Mouse (Mus musculus): ENCODE data around the gene Xrcc6. TPM values are rescaled to one million over a fixed set of nuclear protein-coding genes. Genes with fewer than 3 reads are reported as not detected.
A peak's percentile ranks its signal among the peaks of the same experiment; 100 is the strongest.

Xrcc6 gene
- total and polyA plus RNA-seq, 2 experiments from 2014 or later, result 29.5 to 34.8 TPM

GRCm38 (mm10) chr15:82035904-82036689 is 48.5 kb downstream of the Xrcc6 start:
- TF ChIP-seq CTCF (IDR thresholded peaks at IDR 0.05; ENCODE audit: low read depth), result peak; percentile 52
- Histone ChIP-seq H3K9ac (no peak overlapping the region), H3K9me3 (ENCODE audit: low read length) (no peaks in the 10 kb centered on the region), H3K36me3 (ENCODE audit: insufficient read depth) (peaks cover 70% of the 10 kb centered on the region), H3K4me2 (ENCODE audit: low read depth) (no peak overlapping the region), H3K4me3 (ENCODE audit: low read depth, low read length) (no peak overlapping the region), H3K27me3 (ENCODE audit: insufficient read depth, low read length) (no peaks in the 10 kb centered on the region), H3K4me1 (ENCODE audit: insufficient read depth) (no peaks in the 10 kb centered on the region), H3K27ac (ENCODE audit: low read depth, low read length) (no peak overlapping the region)
- peak; percentile 53 for DNase-seq
- no peak for ATAC-seq
- 78% methylated on average over 12 of the region's 12 CpGs for WGBS

DNA sequence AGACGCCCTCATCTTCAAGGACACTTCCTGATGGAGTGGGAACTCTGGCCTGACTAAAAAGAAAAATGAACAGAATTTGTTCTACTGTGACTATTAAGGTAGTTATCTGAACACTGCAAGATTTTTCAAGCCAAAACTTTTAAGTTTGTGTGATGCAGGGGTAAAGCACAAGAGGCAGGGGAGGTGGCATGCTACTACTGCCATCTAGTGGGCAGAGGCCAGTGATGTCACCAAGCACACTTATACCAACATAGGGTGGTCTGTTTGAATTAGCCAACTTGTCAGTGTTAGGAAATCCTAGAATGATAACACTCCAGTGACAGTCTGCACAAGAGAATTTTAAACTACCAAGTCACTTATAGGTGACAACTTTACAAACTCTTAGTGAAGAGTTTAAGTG is 53.0 kb downstream of the Xrcc6 start:
- peak; percentile 86 for TF ChIP-seq CTCF (IDR thresholded peaks at IDR 0.05; ENCODE audit: low read depth)
- H3K27me3 ChIP-seq (ENCODE audit: insufficient read depth, low read length), result no peaks in the 10 kb centered on the region
- H3K4me2 ChIP-seq (ENCODE audit: low read depth), result no peak overlapping the region
- 100% methylated on average over 1 of the region's 1 CpGs for WGBS
- ATAC-seq, result peak; percentile 88
- H3K36me3 ChIP-seq (ENCODE audit: insufficient read depth), result peaks cover 55% of the 10 kb centered on the region
- peak; percentile 75 for DNase-seq
- no peaks in the 10 kb centered on the region for H3K9me3 ChIP-seq (ENCODE audit: low read length)
- H3K27ac ChIP-seq (ENCODE audit: low read depth, low read length), result no peak overlapping the region
- H3K9ac ChIP-seq, result no peak overlapping the region
- H3K4me1 ChIP-seq (ENCODE audit: insufficient read depth), result no peaks in the 10 kb centered on the region; the same call in 1 of the 2 replicates
- no peak overlapping the region for H3K4me3 ChIP-seq (ENCODE audit: low read depth, low read length)

DNA sequence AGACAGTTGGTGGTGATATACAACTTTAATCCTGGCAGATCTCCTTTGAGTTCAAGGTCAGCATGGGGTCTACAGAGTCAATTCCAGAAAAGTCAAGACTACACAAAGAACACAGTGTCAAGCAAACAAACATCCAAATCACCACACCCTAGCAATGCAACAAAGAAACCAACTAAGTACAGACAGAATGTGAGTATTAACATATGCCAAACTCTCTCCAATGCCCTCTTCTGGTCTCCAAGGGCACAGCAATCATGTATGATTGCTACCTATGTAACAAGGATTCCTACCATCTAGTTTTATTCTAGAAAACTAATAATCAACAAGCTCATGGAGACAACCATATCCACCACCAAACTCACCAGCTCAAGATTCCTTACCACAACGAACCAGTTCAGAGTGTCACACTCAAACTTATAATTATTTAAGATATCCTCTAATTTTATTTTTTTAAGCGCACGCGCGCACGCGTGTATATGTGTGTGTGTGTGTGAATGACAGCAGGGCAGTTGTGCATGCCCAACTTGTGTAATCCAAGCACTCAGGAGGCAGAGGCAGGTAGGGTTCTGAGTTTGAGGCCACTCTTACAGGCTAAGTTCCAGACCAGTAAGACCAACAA is 56.6 kb downstream of the Xrcc6 start:
- Histone ChIP-seq H3K36me3 (ENCODE audit: insufficient read depth) (peaks cover 26% of the 10 kb centered on the region), H3K27ac (ENCODE audit: low read depth, low read length) (no peak overlapping the region), H3K4me2 (ENCODE audit: low read depth) (no peak overlapping the region), H3K4me3 (ENCODE audit: low read depth, low read length) (no peak overlapping the region), H3K27me3 (ENCODE audit: insufficient read depth, low read length) (no peaks in the 10 kb centered on the region), H3K9me3 (ENCODE audit: low read length) (no peaks in the 10 kb centered on the region), H3K4me1 (ENCODE audit: insufficient read depth) (peaks cover 8% of the 10 kb centered on the region), H3K9ac (no peak overlapping the region)
- peak; percentile 58 for TF ChIP-seq CTCF (IDR thresholded peaks at IDR 0.05; ENCODE audit: low read depth)
- ATAC-seq, result no peak
- WGBS, result 98% methylated on average over 7 of the region's 7 CpGs
- peak; percentile 15 for DNase-seq

DNA sequence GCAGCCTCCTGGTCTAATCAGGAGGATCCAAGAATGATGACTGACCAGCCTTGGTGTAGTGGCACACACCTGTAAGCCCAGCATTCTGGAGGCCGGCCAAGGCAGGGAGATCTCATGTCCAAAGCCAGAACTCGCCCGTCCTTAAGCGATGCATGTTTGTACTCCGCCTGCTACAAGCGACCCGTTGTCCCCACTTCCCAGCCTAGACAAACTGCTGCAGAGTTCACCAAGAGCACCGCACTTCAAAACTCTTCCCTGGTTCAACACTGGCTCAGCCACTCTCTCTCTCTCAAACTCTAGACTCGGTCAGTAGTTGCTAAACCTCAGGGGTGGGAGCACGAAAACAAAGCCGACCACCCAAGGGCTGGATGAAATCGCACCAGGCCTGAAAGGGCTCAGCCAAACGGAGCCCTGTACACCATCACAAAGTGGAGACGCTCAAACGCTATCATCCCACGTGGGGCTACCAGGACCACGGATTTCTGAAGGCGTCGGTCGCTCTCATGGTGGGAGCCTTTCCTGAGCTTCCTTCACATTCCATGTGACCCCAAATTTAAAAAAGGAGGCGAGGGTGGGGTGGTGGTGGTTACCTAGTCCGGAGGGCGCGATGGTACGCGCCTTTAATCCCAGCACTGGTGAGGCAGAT is 58.7 kb downstream of the Xrcc6 start:
- Histone ChIP-seq H3K36me3 (ENCODE audit: insufficient read depth) (peaks cover 13% of the 10 kb centered on the region; the same call in 1 of the 2 replicates), H3K4me3 (ENCODE audit: low read depth, low read length) (peak overlapping the region; percentile 98), H3K27me3 (ENCODE audit: insufficient read depth, low read length) (no peaks in the 10 kb centered on the region), H3K4me1 (ENCODE audit: insufficient read depth) (peaks cover 8% of the 10 kb centered on the region), H3K9me3 (ENCODE audit: low read length) (no peaks in the 10 kb centered on the region), H3K4me2 (ENCODE audit: low read depth) (peak overlapping the region; percentile 92), H3K9ac (peak overlapping the region; percentile 91), H3K27ac (ENCODE audit: low read depth, low read length) (no peak overlapping the region)
- no peak for ATAC-seq
- no peak for TF ChIP-seq CTCF (IDR thresholded peaks at IDR 0.05; ENCODE audit: low read depth)
- WGBS, result 2% methylated on average over 26 of the region's 26 CpGs
- DNase-seq, result no peak

GRCm38 (mm10) chr15:82047080-82047883 is 59.6 kb downstream of the Xrcc6 start, which contains the start of gene Snu13:
Snu13 (minus strand) TSS chr15:82047598.
- H3K27me3 ChIP-seq (ENCODE audit: insufficient read depth, low read length), result no peaks in the 10 kb centered on the region
- no peaks in the 10 kb centered on the region for H3K9me3 ChIP-seq (ENCODE audit: low read length)
- H3K36me3 ChIP-seq (ENCODE audit: insufficient read depth), result peaks cover 12% of the 10 kb centered on the region; the same call in 1 of the 2 replicates
- peak within 1 kb of the TSS; percentile 91 for H3K9ac ChIP-seq
- TF ChIP-seq CTCF (IDR thresholded peaks at IDR 0.05; ENCODE audit: low read depth), result no peak
- WGBS, result 2% methylated on average over 74 of the region's 74 CpGs
- DNase-seq, result peak; percentile 95
- ATAC-seq, result peak; percentile 97
- H3K4me1 ChIP-seq (ENCODE audit: insufficient read depth), result peaks cover 8% of the 10 kb centered on the region
- H3K4me3 ChIP-seq (ENCODE audit: low read depth, low read length), result peak within 1 kb of the TSS; percentile 98
- peak within 1 kb of the TSS; percentile 92 for H3K4me2 ChIP-seq (ENCODE audit: low read depth)
- peak within 1 kb of the TSS; percentile 93 for H3K27ac ChIP-seq (ENCODE audit: low read depth, low read length)

DNA sequence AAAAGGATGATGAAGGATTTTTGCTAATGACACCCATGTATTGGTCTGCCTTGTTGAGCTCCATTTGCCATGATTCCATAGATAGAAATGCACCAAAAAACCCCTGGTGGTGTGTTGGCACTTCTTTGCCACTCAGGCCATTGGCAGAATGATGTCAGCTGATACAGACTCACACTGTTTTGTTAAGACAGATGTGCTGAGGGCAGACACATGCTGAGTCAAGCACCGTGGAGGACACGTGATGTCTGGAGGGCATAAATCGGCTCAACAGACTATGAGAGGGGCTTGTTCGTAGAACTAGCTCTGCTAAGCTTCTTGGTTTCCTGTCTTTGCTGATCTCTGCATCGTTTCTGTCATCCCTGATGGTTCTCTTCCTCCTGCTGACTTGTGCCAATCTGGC is 64.9 kb downstream of the Xrcc6 start:
- no peak for TF ChIP-seq CTCF (IDR thresholded peaks at IDR 0.05; ENCODE audit: low read depth)
- H3K9ac ChIP-seq, result no peak overlapping the region
- no peak overlapping the region for H3K4me3 ChIP-seq (ENCODE audit: low read depth, low read length)
- H3K27ac ChIP-seq (ENCODE audit: low read depth, low read length), result no peak overlapping the region
- no peak overlapping the region for H3K4me2 ChIP-seq (ENCODE audit: low read depth)
- no peaks in the 10 kb centered on the region for H3K9me3 ChIP-seq (ENCODE audit: low read length)
- H3K27me3 ChIP-seq (ENCODE audit: insufficient read depth, low read length), result no peaks in the 10 kb centered on the region
- no peak for DNase-seq
- no peak for ATAC-seq
- no peaks in the 10 kb centered on the region for H3K36me3 ChIP-seq (ENCODE audit: insufficient read depth)
- no peaks in the 10 kb centered on the region for H3K4me1 ChIP-seq (ENCODE audit: insufficient read depth)
- 74% methylated on average over 5 of the region's 5 CpGs for WGBS

Data from forebrain, postnatal 0 days (tissue).